Mouse (Mus musculus) fibroblast of lung, adult 2 months (primary cell): ENCODE data around the gene Cdc42ep3.

Experiments
- DNase-seq: peaks from one replicate; pipeline ENCODE4 v3.0.0-alpha.2; 2011; ENCODE audit warnings: low read depth

The Cdc42ep3 gene

DNA sequence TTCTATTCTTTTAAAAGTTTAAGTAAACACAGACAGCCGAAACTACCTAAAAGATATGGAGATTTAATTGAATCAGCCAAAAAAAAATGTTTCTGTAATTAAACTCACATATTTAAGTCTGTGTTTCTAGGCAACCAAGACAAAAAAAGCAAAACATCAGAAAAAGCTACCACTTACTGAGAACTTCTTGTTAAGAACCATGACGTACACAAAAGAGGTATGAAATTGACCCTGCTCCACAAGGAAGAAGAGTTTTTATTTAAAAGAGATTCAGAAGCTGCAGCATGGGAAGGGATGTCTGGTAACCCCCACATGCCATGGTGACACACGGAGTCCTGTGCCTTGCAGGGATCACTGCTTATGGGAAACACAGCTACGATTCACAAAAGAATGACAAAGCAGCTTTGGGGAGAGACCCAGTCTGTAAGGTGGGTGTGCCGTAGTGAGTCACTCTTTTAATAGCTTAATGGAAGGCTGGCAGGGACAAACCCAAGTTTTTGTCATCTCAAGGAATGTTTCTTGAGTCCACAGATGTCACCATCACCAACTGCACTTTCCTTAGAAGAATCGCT, 69.8 kb downstream of the Cdc42ep3 start:
- DNase-seq, result no peak
